Mouse (Mus musculus) heart, embryonic 15.5 days (tissue): ENCODE measurements at regions not wholly inside any gene's neighbourhood (a gene's known extent, or its start where the extent isn't known, plus 50 kb on each side); places are given as distances from the start of the nearest gene placed in this dataset.

Experiments
- ATAC-seq: fragments of 200-750 bp; cut with Nextera tagmentation; replicated peaks from 2 replicates; pipeline ENCODE4 v1.8.0; 2017; ENCODE audit warnings: low read depth, moderate TSS enrichment; ENCODE audit not compliant: insufficient number of reproducible peaks, insufficient read depth, low FRiP score
- H3K27ac ChIP-seq: fragments of 300-500 bp; sonication (generic); 2 replicates; pipeline ENCODE4 v1.5.1; 2015; ENCODE audit warnings: mild to moderate bottlenecking, inconsistent platforms
- H3K27me3 ChIP-seq: fragments of 300-500 bp; sonication (generic); 2 replicates; pipeline ENCODE4 v1.6.1; 2015; ENCODE audit warnings: inconsistent platforms
- H3K36me3 ChIP-seq: fragments of 300-500 bp; sonication (generic); 2 replicates; pipeline ENCODE4 v1.6.1; 2015; ENCODE audit warnings: mild to moderate bottlenecking, inconsistent platforms
- H3K4me1 ChIP-seq: fragments of 300-500 bp; sonication (generic); replicated peaks from 2 replicates; pipeline ENCODE4 v1.6.1; 2015; ENCODE audit warnings: inconsistent platforms
- H3K4me2 ChIP-seq: fragments of 300-500 bp; sonication (generic); 2 replicates; pipeline ENCODE4 v1.6.1; 2015; ENCODE audit warnings: inconsistent platforms, mild to moderate bottlenecking, moderate library complexity
- H3K4me3 ChIP-seq: fragments of 300-500 bp; sonication (generic); 2 replicates; pipeline ENCODE4 v1.5.1; 2015; ENCODE audit warnings: mild to moderate bottlenecking, inconsistent platforms
- H3K9ac ChIP-seq: fragments of 300-500 bp; sonication (generic); 2 replicates; pipeline ENCODE4 v1.6.1; 2015; ENCODE audit warnings: mild to moderate bottlenecking, inconsistent platforms
- H3K9me3 ChIP-seq: fragments of 300-500 bp; sonication (generic); replicated peaks from 2 replicates; pipeline ENCODE4 v1.6.1; 2016; ENCODE audit warnings: inconsistent platforms
- WGBS: fragments of 180-500 bp; shearing (Covaris S2); methylation state at CpG from one replicate; pipeline ENCODE4 v1.1.7; 2015; ENCODE audit warnings: mixed read lengths; 5-methylcytosine and 5-hydroxymethylcytosine counted together

DNA sequence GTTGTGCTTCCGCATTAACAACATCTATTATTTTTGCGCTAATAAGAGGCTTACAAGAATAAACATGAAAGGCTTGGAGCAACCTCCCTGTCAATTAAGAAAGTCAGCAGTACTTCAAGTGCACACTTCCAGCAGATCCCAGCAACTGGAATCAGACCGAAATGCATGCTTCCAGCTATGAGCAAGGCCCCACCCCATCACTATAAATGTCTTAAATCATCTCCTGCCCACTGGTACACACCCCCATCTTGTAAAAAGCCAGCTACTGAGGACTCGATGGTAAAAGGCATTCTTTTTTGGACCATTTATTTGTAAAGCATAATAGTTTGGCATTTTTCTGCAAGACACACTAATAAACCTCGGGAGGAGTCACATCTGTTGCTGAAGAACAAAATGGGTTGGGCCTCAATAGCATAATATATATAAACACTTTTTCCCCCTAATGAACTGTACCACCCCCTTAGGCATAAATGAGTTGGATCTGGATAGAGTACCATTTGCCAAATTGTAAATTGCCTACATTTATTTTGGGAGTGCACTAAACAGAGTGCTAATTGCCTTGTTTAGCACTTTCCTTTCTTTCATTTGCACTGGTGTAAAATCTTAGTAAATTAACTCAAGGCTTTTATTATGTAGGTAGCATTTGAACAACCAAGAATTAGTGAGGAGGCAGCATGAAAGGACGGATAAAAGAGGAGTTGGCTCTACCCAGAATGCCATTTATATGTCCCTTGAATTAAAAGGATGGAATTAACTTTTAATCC lies 371.8 kb downstream of the Nr2f2 start:
- no peaks in the 10 kb centered on the region for H3K4me1 ChIP-seq
- H3K9ac ChIP-seq: no peak overlapping the region
- no peaks in the 10 kb centered on the region for H3K27me3 ChIP-seq
- 77% methylated on average over 6 of the region's 6 CpGs for WGBS
- ATAC-seq: no peak
- H3K27ac ChIP-seq: no peak overlapping the region
- H3K9me3 ChIP-seq: no peaks in the 10 kb centered on the region
- H3K36me3 ChIP-seq: no peaks in the 10 kb centered on the region
- H3K4me3 ChIP-seq: no peak overlapping the region
- H3K4me2 ChIP-seq: no peak overlapping the region

DNA sequence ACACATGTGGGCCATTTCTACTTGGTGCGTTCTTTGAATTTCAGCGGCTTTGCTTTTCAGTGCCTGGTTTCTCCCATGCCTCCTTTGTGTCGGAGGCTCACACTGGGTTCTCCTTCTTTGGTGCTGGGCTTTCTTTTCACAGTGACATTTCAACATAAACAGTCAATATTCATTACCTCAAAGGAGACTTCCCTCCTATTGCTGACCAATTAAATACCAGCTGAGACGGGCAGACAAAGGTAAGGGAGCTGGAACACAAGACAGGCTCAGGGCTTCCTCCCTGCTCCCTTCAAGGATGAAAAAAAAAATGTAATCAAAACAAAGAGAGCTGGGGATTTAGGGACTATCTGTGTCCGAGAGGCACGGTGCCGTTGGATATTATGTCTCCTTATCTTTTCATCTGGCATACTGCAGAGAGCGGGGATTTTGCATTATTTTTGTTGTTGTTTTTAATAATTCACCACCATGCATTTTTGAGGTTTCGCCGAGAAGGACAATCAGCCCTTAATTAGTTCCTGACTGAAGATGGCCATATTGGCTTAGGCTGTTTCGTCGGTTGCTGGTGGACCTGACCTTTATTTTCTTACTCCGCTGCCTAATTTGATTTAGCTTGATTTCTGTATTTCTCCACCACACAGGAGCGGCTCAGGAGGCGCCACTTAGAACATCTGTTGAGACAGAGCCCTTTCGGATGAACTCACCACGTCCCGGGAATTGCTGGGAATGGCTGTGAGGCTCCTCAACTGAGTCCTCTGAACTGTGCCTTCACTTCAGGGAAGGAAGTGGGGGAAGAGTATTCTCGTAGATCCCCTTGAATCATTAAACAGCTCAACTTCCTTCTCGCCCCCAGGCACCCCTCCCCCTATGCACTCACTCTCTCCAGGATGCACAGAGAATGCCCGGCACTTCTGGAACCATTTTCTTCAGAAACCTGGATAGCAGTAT lies 373.9 kb downstream of the Nr2f2 start:
- Histone ChIP-seq H3K4me3 (peak overlapping the region; percentile 38), H3K4me2 (peak overlapping the region; percentile 54), H3K4me1 (no peaks in the 10 kb centered on the region), H3K9me3 (no peaks in the 10 kb centered on the region), H3K36me3 (no peaks in the 10 kb centered on the region), H3K9ac (no peak overlapping the region), H3K27ac (no peak overlapping the region), H3K27me3 (no peaks in the 10 kb centered on the region)
- WGBS: 13% methylated on average over 21 of the region's 21 CpGs
- no peak for ATAC-seq

DNA sequence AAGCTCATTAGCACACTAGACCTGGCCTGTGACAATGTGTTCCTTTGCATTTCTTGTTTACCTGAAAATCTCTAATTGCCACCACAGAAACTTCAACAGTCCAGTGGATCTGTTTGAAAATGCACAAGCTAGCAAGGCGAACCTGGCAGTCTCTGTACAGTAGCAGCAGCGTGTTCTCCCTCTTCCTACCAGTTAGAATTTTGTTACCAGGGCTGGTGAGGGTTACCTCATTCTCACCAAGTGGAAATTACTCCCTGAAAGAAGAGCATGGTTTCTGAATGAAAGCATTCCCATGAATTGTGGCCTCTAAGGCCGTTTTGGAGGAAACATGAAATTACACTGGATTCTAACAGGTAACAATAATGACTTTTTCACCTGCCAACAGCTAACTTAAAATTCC lies 374.6 kb downstream of the Nr2f2 start:
- no peak overlapping the region for H3K27ac ChIP-seq
- WGBS: 37% methylated on average over 3 of the region's 3 CpGs
- H3K9me3 ChIP-seq: no peaks in the 10 kb centered on the region
- ATAC-seq: no peak
- no peaks in the 10 kb centered on the region for H3K27me3 ChIP-seq
- H3K9ac ChIP-seq: no peak overlapping the region
- H3K36me3 ChIP-seq: no peaks in the 10 kb centered on the region
- H3K4me3 ChIP-seq: no peak overlapping the region
- H3K4me1 ChIP-seq: no peaks in the 10 kb centered on the region
- H3K4me2 ChIP-seq: peak overlapping the region; percentile 54

DNA sequence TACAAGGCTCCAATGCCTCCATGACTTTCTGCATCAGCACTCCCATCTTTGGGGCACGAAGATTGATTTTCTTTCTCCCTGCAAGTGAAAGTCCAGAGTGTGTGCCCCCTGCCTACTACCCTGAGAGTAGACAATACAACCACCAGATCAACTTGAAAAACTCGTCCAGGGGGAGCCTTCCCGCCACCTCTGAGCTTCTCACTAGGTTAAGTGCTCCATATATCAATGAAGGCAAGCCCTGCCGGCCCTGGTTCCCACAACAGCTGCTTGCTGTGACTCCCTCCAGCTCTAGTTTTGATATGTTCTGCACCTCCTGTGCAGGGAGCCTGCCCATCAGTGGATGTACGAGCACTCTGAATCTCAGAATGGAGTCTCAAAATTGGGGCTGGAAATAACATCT lies 377.8 kb downstream of the Nr2f2 start:
- 33% methylated on average over 5 of the region's 5 CpGs for WGBS
- H3K4me3 ChIP-seq: no peak overlapping the region
- H3K36me3 ChIP-seq: no peaks in the 10 kb centered on the region
- no peaks in the 10 kb centered on the region for H3K4me1 ChIP-seq
- no peaks in the 10 kb centered on the region for H3K9me3 ChIP-seq
- H3K27me3 ChIP-seq: no peaks in the 10 kb centered on the region
- H3K9ac ChIP-seq: no peak overlapping the region
- no peak overlapping the region for H3K4me2 ChIP-seq
- ATAC-seq: no peak
- no peak overlapping the region for H3K27ac ChIP-seq

DNA sequence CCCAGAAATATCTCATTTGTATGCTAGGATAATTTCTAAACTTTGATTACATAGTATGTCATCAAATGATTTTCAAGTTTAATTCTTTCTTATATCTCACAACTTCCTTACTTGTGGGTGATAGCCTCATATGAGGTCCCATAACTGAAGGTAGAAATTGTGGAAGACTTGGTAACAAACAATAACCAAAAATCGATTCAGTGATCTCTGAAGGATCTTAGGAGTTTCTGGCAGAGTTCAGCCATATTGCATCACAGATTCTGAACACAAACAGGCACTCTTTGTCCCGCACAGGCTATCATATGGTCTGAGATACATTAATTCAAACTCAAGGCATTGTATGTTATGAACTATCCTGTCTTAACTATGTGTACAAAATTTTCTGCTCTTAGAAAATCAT lies 385.2 kb downstream of the Nr2f2 start:
- Histone ChIP-seq H3K9ac (no peak overlapping the region), H3K4me2 (no peak overlapping the region), H3K4me3 (no peak overlapping the region), H3K27ac (no peak overlapping the region), H3K36me3 (no peaks in the 10 kb centered on the region), H3K27me3 (no peaks in the 10 kb centered on the region), H3K9me3 (no peaks in the 10 kb centered on the region), H3K4me1 (no peaks in the 10 kb centered on the region)
- no peak for ATAC-seq
- WGBS: 65% methylated on average over 2 of the region's 2 CpGs

DNA sequence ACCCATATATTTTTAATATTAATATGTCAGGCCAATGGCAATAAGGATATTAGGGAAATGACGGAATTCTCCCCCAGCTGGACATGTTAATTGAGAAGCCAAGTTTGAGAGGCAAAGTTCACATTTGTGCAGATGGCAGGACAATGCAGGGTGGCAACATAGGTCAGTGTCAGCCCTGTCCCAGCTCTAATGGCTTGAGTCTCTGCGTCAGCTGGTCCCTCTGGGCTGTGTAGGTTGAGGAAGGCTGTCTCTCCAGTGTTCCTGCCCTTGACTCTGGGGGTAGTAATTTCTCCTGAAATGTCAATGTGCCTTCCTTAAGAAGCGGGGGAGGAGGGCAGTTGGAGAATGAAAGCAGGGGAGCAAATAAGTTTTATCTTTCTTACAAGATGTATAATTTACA lies 390.2 kb downstream of the Nr2f2 start:
- Histone ChIP-seq H3K4me1 (no peaks in the 10 kb centered on the region), H3K9me3 (no peaks in the 10 kb centered on the region), H3K27me3 (no peaks in the 10 kb centered on the region), H3K36me3 (no peaks in the 10 kb centered on the region), H3K9ac (no peak overlapping the region), H3K27ac (no peak overlapping the region), H3K4me3 (no peak overlapping the region), H3K4me2 (no peak overlapping the region)
- WGBS: 78% methylated on average over 3 of the region's 3 CpGs
- no peak for ATAC-seq

DNA sequence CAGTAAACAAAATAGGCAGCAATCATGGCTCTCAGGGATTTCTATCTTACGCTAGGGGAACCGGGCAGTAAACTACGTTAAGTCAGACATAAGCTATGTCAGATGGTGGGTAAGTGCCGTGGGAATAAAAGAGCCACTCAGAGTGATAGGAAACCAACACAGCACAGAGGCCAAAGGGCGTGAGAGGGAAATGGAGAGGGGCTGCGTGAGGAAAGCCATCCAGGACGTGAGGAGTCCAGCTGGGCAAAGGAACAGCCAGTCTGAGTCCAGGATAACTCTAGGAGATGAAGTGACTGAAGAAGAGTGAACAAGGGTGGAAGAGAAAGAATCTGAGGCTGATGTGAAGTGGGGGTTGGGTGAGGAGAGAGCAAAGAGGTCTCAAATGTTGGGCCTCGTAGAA lies 402.5 kb downstream of the Nr2f2 start:
- Histone ChIP-seq H3K4me1 (no peaks in the 10 kb centered on the region), H3K27ac (no peak overlapping the region), H3K9ac (no peak overlapping the region), H3K4me3 (no peak overlapping the region), H3K27me3 (no peaks in the 10 kb centered on the region), H3K9me3 (no peaks in the 10 kb centered on the region), H3K36me3 (no peaks in the 10 kb centered on the region), H3K4me2 (no peak overlapping the region)
- WGBS: 66% methylated on average over 8 of the region's 8 CpGs
- no peak for ATAC-seq

DNA sequence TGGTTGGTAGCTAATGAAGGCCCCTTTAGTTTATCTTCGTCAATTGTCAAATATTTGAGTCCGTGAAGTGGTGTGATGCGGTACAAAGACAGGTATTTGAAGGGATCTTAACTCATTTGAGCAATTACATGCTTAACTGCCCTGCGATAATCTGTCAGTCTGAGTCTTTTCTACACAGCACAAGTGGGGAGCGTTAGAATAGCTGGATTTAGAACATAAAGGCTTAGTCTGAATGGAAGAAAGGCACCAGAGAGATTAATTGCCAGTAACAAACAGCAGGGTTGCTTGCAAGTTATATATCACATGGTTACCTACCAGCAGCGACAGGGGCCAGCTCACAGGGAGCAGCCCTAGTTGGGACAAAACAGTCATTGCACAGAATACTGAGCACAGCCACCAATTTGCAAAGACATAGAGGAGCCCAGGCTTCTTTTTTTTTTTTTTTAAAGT lies 416.3 kb downstream of the Nr2f2 start:
- Histone ChIP-seq H3K36me3 (no peaks in the 10 kb centered on the region), H3K4me2 (no peak overlapping the region), H3K4me1 (no peaks in the 10 kb centered on the region), H3K27me3 (no peaks in the 10 kb centered on the region), H3K9ac (no peak overlapping the region), H3K9me3 (no peaks in the 10 kb centered on the region), H3K27ac (no peak overlapping the region), H3K4me3 (no peak overlapping the region)
- 69% methylated on average over 6 of the region's 6 CpGs for WGBS
- no peak for ATAC-seq

DNA sequence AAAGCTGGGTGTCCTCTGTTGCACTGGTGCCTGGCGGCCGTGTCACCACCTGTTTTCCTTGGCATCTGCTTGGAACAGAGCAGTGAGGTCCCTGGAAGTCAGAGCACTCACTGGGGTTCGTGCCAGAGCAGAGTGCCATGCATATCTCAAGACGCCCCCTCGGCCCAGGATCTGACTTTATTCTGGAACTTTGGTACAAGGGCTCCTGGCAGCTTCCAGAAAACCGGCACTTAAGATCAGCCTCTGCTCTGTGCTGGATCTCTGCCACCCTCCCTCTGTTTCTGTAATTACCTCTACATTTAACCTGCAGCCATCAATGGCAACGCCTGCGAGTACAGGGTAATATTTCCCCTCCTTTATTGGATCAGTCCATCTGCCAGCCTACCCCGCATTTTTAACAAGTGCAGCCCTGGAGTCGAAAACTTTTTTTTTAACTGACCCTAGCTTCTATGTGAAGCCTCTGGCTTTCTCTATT lies 416.9 kb downstream of the Nr2f2 start:
- no peaks in the 10 kb centered on the region for H3K27me3 ChIP-seq
- H3K36me3 ChIP-seq: no peaks in the 10 kb centered on the region
- no peaks in the 10 kb centered on the region for H3K4me1 ChIP-seq
- no peak overlapping the region for H3K4me2 ChIP-seq
- WGBS: 50% methylated on average over 10 of the region's 10 CpGs
- H3K27ac ChIP-seq: no peak overlapping the region
- ATAC-seq: no peak
- no peaks in the 10 kb centered on the region for H3K9me3 ChIP-seq
- no peak overlapping the region for H3K9ac ChIP-seq
- no peak overlapping the region for H3K4me3 ChIP-seq

DNA sequence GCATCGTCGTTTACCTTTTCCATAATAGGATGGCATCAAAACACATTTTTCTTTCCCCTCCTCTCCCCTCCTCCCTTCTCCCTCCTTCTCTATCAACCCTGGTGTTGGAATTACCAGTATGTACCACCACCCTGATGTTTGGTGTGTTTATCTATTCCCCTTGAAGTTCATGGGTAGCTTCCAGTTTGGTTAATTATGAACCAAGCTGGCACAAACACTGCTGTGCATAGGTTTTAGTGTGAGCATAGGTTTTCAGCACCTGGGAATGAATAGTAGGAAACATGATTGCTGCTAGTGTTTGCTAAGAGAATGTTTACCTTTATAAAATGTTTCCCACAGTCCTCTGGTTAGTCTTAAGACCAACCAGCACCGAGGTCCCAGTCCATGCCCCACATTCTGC lies 420.1 kb downstream of the Nr2f2 start:
- no peaks in the 10 kb centered on the region for H3K4me1 ChIP-seq
- no peak overlapping the region for H3K27ac ChIP-seq
- no peak overlapping the region for H3K4me2 ChIP-seq
- WGBS: 65% methylated on average over 3 of the region's 3 CpGs
- no peak overlapping the region for H3K9ac ChIP-seq
- H3K4me3 ChIP-seq: no peak overlapping the region
- H3K27me3 ChIP-seq: no peaks in the 10 kb centered on the region
- no peaks in the 10 kb centered on the region for H3K9me3 ChIP-seq
- no peaks in the 10 kb centered on the region for H3K36me3 ChIP-seq
- no peak for ATAC-seq

DNA sequence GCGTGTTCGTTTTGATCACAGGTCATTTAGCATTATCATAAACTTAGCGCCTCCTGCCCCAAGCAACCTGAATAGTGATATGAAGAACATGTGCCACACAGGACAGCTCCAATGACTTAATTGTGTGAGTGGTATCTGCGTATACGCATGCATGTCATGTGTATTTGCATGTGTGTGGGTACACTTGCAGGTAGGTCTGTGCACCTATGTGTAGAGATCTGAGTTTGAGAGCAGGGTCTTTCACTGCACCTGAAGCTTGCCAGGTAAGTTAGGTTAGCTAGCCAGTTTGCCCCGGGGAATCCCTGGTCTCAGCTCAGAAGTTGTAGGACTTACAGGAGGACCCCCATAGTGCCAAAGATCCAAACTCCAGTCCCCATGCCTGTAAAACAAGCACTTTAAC lies 424.7 kb downstream of the Nr2f2 start:
- H3K27me3 ChIP-seq: no peaks in the 10 kb centered on the region
- no peak for ATAC-seq
- H3K9me3 ChIP-seq: no peaks in the 10 kb centered on the region
- WGBS: 83% methylated on average over 6 of the region's 6 CpGs
- H3K4me2 ChIP-seq: no peak overlapping the region
- no peaks in the 10 kb centered on the region for H3K4me1 ChIP-seq
- no peaks in the 10 kb centered on the region for H3K36me3 ChIP-seq
- no peak overlapping the region for H3K9ac ChIP-seq
- no peak overlapping the region for H3K27ac ChIP-seq
- no peak overlapping the region for H3K4me3 ChIP-seq
